Comparison of ENCODE assay signal across 28 mouse cellular contexts in the genomic region with DNA sequence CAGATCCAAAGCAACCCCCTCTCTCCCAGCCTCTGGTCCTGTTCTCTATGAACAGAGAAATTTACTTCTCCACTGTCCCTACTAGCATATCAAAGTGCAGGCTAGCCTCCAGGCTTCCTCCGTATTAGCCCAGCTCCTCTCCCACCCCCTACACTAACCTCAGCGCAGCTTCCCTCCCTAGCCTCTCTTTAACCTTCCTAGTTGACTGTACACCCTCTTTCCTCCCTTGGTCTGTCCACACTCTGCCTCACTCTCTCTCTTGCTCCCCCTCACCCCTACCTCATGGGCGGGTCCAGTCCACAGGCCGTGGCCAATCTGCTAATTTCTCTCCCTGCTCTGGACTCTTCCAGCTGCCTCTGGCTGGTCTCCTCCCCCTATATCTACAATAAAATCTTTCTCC. TPM values are rescaled to one million over a fixed set of nuclear protein-coding genes. Genes with fewer than 3 reads are reported as not detected.
DNase-seq lines count a peak whose midpoint lies in the region; ATAC-seq and TF ChIP-seq lines count a peak whose summit lies in the region.
"Had no signal": no experiment of that assay in that cellular context is flagged by ENCODE, and none has a peak within 500 bp of the region (broad histone marks: within the 10 kb centered on the region; RNA-seq: fewer than 3 reads in every experiment).

No protein-coding gene starts in this region.

- peaks cover 16% of the 10 kb centered on the region for H3K27me3 ChIP-seq in kidney, embryonic 16.5 days (ENCODE audit: insufficient read depth, low read length)
- H3K27me3 ChIP-seq in limb, embryonic 15.5 days = peaks cover 26% of the 10 kb centered on the region

- H3K27ac ChIP-seq in kidney, embryonic 16.5 days (ENCODE audit: low read length) = no peak overlapping the region
- H3K27ac ChIP-seq in ES-E14 (ENCODE audit: insufficient read depth, low read depth, low read length, poor library complexity, severe bottlenecking) = peak overlapping the region; percentile 27; the same call in 1 of the 2 replicates
- peak overlapping the region; percentile 17; the same call in 1 of the 2 replicates for H3K27ac ChIP-seq in limb, embryonic 15.5 days
- H3K27ac ChIP-seq: embryonic facial prominence, embryonic 12.5 days; heart, embryonic 10.5 days; hindbrain, embryonic 14.5 days; kidney, postnatal 0 days; liver, embryonic 13.5 days; midbrain, embryonic 12.5 days; neural tube, embryonic 12.5 days had no signal

- no peak for DNase-seq in kidney, postnatal 25 days
- DNase-seq in ES-E14 (ENCODE audit: low read depth, low spot score) = no peak
- no peak for DNase-seq in layer of hippocampus, postnatal 36 days
- no peak for DNase-seq in retina, embryonic 14.5 days (ENCODE audit: low spot score)
- DNase-seq: adrenal gland, adult 8-10 months; B cell, adult 2 months; cerebellum, adult 2 months; cerebellum, postnatal 36 days; heart, postnatal 36 days; kidney, adult 18-20 months; layer of hippocampus, adult 9-11 months; liver, embryonic 13.5 days; lung, adult 18-20 months; lung, postnatal 4 days; right cerebral cortex, postnatal 4 days had no signal

- peaks cover 21% of the 10 kb centered on the region for H3K4me1 ChIP-seq in kidney, embryonic 16.5 days (ENCODE audit: insufficient read depth, low read length)
- peaks cover 7 to 32% of the 10 kb centered on the region in 2 experiments; a peak in 3 of 4 replicates for H3K4me1 ChIP-seq in ES-E14 (ENCODE audit: control insufficient read depth in 2 of 2, insufficient read depth in 2 of 2, low read length in 2 of 2, poor library complexity in 1 of 2)
- H3K4me1 ChIP-seq in limb, embryonic 15.5 days = peaks cover 23% of the 10 kb centered on the region
- H3K4me1 ChIP-seq: liver, embryonic 13.5 days had no signal

- no peak overlapping the region for H3K4me3 ChIP-seq in kidney, embryonic 16.5 days (ENCODE audit: low read length)
- H3K4me3 ChIP-seq in ES-E14 (ENCODE audit: insufficient read depth in 1 of 2, low read depth in 1 of 2, low read length in 2 of 2, poor library complexity in 1 of 2, severe bottlenecking in 1 of 2) = no peak overlapping the region
- no peak overlapping the region for H3K4me3 ChIP-seq in limb, embryonic 15.5 days
- H3K4me3 ChIP-seq: embryonic facial prominence, embryonic 12.5 days; erythroblast, embryonic 14.5 days; heart, embryonic 10.5 days; liver, embryonic 13.5 days; megakaryocyte, embryonic 14.5 days; midbrain, embryonic 12.5 days; myocyte; neural tube, embryonic 12.5 days had no signal

- H3K4me2 ChIP-seq in kidney, embryonic 16.5 days (replicated peaks; ENCODE audit: low read depth, low read length) = no peak overlapping the region
- H3K4me2 ChIP-seq in limb, embryonic 15.5 days = no peak overlapping the region
- H3K4me2 ChIP-seq: embryonic facial prominence, embryonic 12.5 days; hindbrain, embryonic 14.5 days; liver, embryonic 13.5 days; midbrain, embryonic 12.5 days; neural tube, embryonic 12.5 days had no signal

- no peaks in the 10 kb centered on the region for H3K36me3 ChIP-seq in kidney, embryonic 16.5 days (ENCODE audit: insufficient read depth, low read length)
- H3K36me3 ChIP-seq in ES-E14 (ENCODE audit: control insufficient read depth, insufficient read depth, low read length, poor library complexity, severe bottlenecking) = peaks cover 5% of the 10 kb centered on the region
- H3K36me3 ChIP-seq in limb, embryonic 15.5 days = no peaks in the 10 kb centered on the region
- H3K36me3 ChIP-seq: embryonic facial prominence, embryonic 12.5 days; heart, embryonic 10.5 days; liver, embryonic 13.5 days; midbrain, embryonic 12.5 days; neural tube, embryonic 12.5 days had no signal

- 41% methylated on average over 4 of the region's 4 CpGs for WGBS in kidney, embryonic 16.5 days
- WGBS in limb, embryonic 15.5 days = 42% methylated on average over 4 of the region's 4 CpGs

- ATAC-seq in kidney, embryonic 16.5 days (ENCODE audit: low FRiP score, low TSS enrichment) = peak; percentile 33; the same call in 1 of the 2 replicates
- no peak for ATAC-seq in limb, embryonic 15.5 days (ENCODE audit: insufficient number of reproducible peaks, low FRiP score, low TSS enrichment, low read depth)
- ATAC-seq: forebrain, embryonic 16.5 days; lung, postnatal 0 days had no signal

- no peaks in the 10 kb centered on the region for H3K9me3 ChIP-seq in kidney, embryonic 16.5 days (ENCODE audit: low read length)
- H3K9me3 ChIP-seq in ES-E14 (ENCODE audit: control insufficient read depth, insufficient read depth, low read depth, low read length) = no peaks in the 10 kb centered on the region
- no peaks in the 10 kb centered on the region for H3K9me3 ChIP-seq in limb, embryonic 15.5 days
- H3K9me3 ChIP-seq: embryonic facial prominence, embryonic 12.5 days; heart, embryonic 10.5 days; liver, embryonic 13.5 days; midbrain, embryonic 12.5 days; neural tube, embryonic 12.5 days had no signal

- in situ Hi-C loops in ES-E14 (cut with MboI; ENCODE audit: low sequenced_read_pairs in 2 of 2, unreplicated experiment in 2 of 2) = no loop called here

- H3K9ac ChIP-seq in kidney, embryonic 16.5 days (replicated peaks; ENCODE audit: low read length) = no peak overlapping the region
- H3K9ac ChIP-seq in ES-E14 (ENCODE audit: insufficient read depth, low read depth, low read length, poor library complexity, severe bottlenecking) = no peak overlapping the region
- no peak overlapping the region for H3K9ac ChIP-seq in limb, embryonic 15.5 days
- H3K9ac ChIP-seq: embryonic facial prominence, embryonic 12.5 days; hindbrain, embryonic 14.5 days; liver, embryonic 13.5 days; midbrain, embryonic 12.5 days; neural tube, embryonic 12.5 days had no signal

TF ChIP-seq in ES-E14, 5 proteins besides CTCF, POLR2A, EP300 and RAD21:
- TF ChIP-seq CHD2 (IDR thresholded peaks at IDR 0.05; ENCODE audit: low read depth, low read length) = 0 out of 2 replicates have a peak, but pooled peaks have one; percentile 17
- TF ChIP-seq ZNF384 (IDR thresholded peaks at IDR 0.05; ENCODE audit: low read depth, low read length) = peak; percentile 65
- no peak for TF ChIP-seq ZC3H11A (IDR thresholded peaks at IDR 0.05; ENCODE audit: borderline replicate concordance, low read depth, low read length)
- TF ChIP-seq MAFK (IDR thresholded peaks at IDR 0.05; ENCODE audit: insufficient read depth, low read depth, low read length) = no peak
- no peak for TF ChIP-seq HCFC1 (IDR thresholded peaks at IDR 0.05; ENCODE audit: borderline replicate concordance, insufficient read depth, low read length)
TF ChIP-seq in ES-E14: peak in this region for 2.

RNA-seq across cellular contexts. Expression of a gene that starts 2.6 kb away (rescaled TPM):
- 69.9 and 70.5 TPM in 2 replicates for polyA plus RNA-seq in kidney, embryonic 16.5 days (2015; fragmentation: Nextera tagmentation; extraction: Ambion mirVana)
- total RNA-seq in ES-E14 (2012; rRNA removed) = 630 and 878 TPM in 2 replicates
- polyA plus RNA-seq in limb, embryonic 15.5 days (2015; fragmentation: Nextera tagmentation; extraction: Ambion mirVana) = 1,190 and 1,326 TPM in 2 replicates
- total RNA-seq in layer of hippocampus, postnatal 36 days (2021) = 10 to 100 TPM; 19.2 to 28.1 TPM

RNA-seq across cellular contexts. Expression of a gene that starts 44.1 kb away (rescaled TPM):
- 193 and 202 TPM in 2 replicates for polyA plus RNA-seq in kidney, embryonic 16.5 days (2015; fragmentation: Nextera tagmentation; extraction: Ambion mirVana)
- 109 and 176 TPM in 2 replicates for total RNA-seq in ES-E14 (2012; rRNA removed)
- 162 and 168 TPM in 2 replicates for polyA plus RNA-seq in limb, embryonic 15.5 days (2015; fragmentation: Nextera tagmentation; extraction: Ambion mirVana)
- total RNA-seq in layer of hippocampus, postnatal 36 days (2021) = 1,000 to 10,000 TPM; 1,259 to 1,347 TPM

Comparison
In these comparisons a context has a peak if more than half of its experiments do, and no peak if none do; other contexts are left out.
1. RNA of a gene that starts 2.6 kb away (total RNA-seq): 630 to 878 TPM in ES-E14; 19.2 to 28.1 TPM in layer of hippocampus, postnatal 36 days; every median in the first group is over 10 times any median in the second.